Mouse (Mus musculus): ENCODE data around the gene Atp5d. TPM values are rescaled to one million over a fixed set of nuclear protein-coding genes. Genes with fewer than 3 reads are reported as not detected.

Gene Atp5d
- polyA plus RNA-seq, 1 experiment from 2014 or later: 426 TPM

GRCm38 (mm10) chr10:80177441-80178279 is 39.2 kb downstream of the Atp5d start:
- H3K9ac ChIP-seq (ENCODE audit: low read length): no peak overlapping the region
- no peak for DNase-seq (ENCODE audit: low spot score)
- H3K4me1 ChIP-seq (ENCODE audit: control insufficient read depth, insufficient read depth, low read length): peaks cover 13% of the 10 kb centered on the region; the same call in 1 of the 2 replicates
- H3K9me3 ChIP-seq (ENCODE audit: control insufficient read depth, low read length): no peaks in the 10 kb centered on the region
- whole genome bisulfite sequencing: 74% methylated on average over 7 of the region's 7 CpGs
- no peaks in the 10 kb centered on the region for H3K27me3 ChIP-seq (ENCODE audit: control insufficient read depth, insufficient read depth, low read length)
- H3K4me3 ChIP-seq (ENCODE audit: low read depth, low read length): no peak overlapping the region
- ATAC-seq (ENCODE audit: insufficient number of reproducible peaks, low FRiP score, low TSS enrichment, low read depth): no peak
- H3K4me2 ChIP-seq (ENCODE audit: low read depth, severe bottlenecking): no peak overlapping the region
- no peak overlapping the region for H3K27ac ChIP-seq (replicated peaks; ENCODE audit: low read depth, low read length)
- H3K36me3 ChIP-seq (ENCODE audit: control insufficient read depth, insufficient read depth, low read length): no peaks in the 10 kb centered on the region

- Histone ChIP-seq H3K27me3 (ENCODE audit: control insufficient read depth, insufficient read depth, low read length) (no peaks in the 10 kb centered on the region), H3K9me3 (ENCODE audit: control insufficient read depth, low read length) (no peaks in the 10 kb centered on the region), H3K27ac (replicated peaks; ENCODE audit: low read depth, low read length) (peak within 1 kb of the TSS; percentile 44), H3K4me2 (ENCODE audit: low read depth, severe bottlenecking) (peak within 1 kb of the TSS; percentile 55), H3K36me3 (ENCODE audit: control insufficient read depth, insufficient read depth, low read length) (no peaks in the 10 kb centered on the region), H3K4me1 (ENCODE audit: control insufficient read depth, insufficient read depth, low read length) (peaks cover 13% of the 10 kb centered on the region; the same call in 1 of the 2 replicates), H3K4me3 (ENCODE audit: low read depth, low read length) (peak within 1 kb of the TSS; percentile 85), H3K9ac (ENCODE audit: low read length) (peak within 1 kb of the TSS; percentile 97)
- WGBS: 2% methylated on average over 77 of the region's 106 CpGs
- DNase-seq (ENCODE audit: low spot score) (peak; percentile 75), ATAC-seq (ENCODE audit: insufficient number of reproducible peaks, low FRiP score, low TSS enrichment, low read depth) (peak; percentile 63)
Observed at GRCm38 (mm10) chr10:80179068-80180051, 40.9 kb downstream of the Atp5d start, which contains the start of gene Efna2. Gene Efna2 (plus strand): TSS chr10:80179482.

GRCm38 (mm10) chr10:80180288-80180687 is 41.9 kb downstream of the Atp5d start:
- H3K9ac ChIP-seq (ENCODE audit: low read length): peak overlapping the region; percentile 97
- H3K4me1 ChIP-seq (ENCODE audit: control insufficient read depth, insufficient read depth, low read length): peaks cover 16% of the 10 kb centered on the region
- WGBS: 40% methylated on average over 6 of the region's 6 CpGs
- no peaks in the 10 kb centered on the region for H3K9me3 ChIP-seq (ENCODE audit: control insufficient read depth, low read length)
- peak overlapping the region; percentile 55 for H3K4me2 ChIP-seq (ENCODE audit: low read depth, severe bottlenecking)
- H3K27ac ChIP-seq (replicated peaks; ENCODE audit: low read depth, low read length): peak overlapping the region; percentile 82
- peak overlapping the region; percentile 85 for H3K4me3 ChIP-seq (ENCODE audit: low read depth, low read length)
- DNase-seq (ENCODE audit: low spot score): no peak
- H3K36me3 ChIP-seq (ENCODE audit: control insufficient read depth, insufficient read depth, low read length): no peaks in the 10 kb centered on the region
- no peaks in the 10 kb centered on the region for H3K27me3 ChIP-seq (ENCODE audit: control insufficient read depth, insufficient read depth, low read length)
- ATAC-seq (ENCODE audit: insufficient number of reproducible peaks, low FRiP score, low TSS enrichment, low read depth): no peak

GRCm38 (mm10) chr10:80180823-80181222 is 42.4 kb downstream of the Atp5d start:
- H3K4me3 ChIP-seq (ENCODE audit: low read depth, low read length): peak overlapping the region; percentile 85
- H3K27me3 ChIP-seq (ENCODE audit: control insufficient read depth, insufficient read depth, low read length): no peaks in the 10 kb centered on the region
- no peak for ATAC-seq (ENCODE audit: insufficient number of reproducible peaks, low FRiP score, low TSS enrichment, low read depth)
- H3K27ac ChIP-seq (replicated peaks; ENCODE audit: low read depth, low read length): peak overlapping the region; percentile 82
- peak overlapping the region; percentile 55 for H3K4me2 ChIP-seq (ENCODE audit: low read depth, severe bottlenecking)
- H3K36me3 ChIP-seq (ENCODE audit: control insufficient read depth, insufficient read depth, low read length): no peaks in the 10 kb centered on the region
- H3K4me1 ChIP-seq (ENCODE audit: control insufficient read depth, insufficient read depth, low read length): peaks cover 14% of the 10 kb centered on the region
- peak; percentile 65 for DNase-seq (ENCODE audit: low spot score)
- no peaks in the 10 kb centered on the region for H3K9me3 ChIP-seq (ENCODE audit: control insufficient read depth, low read length)
- WGBS: 11% methylated on average over 5 of the region's 5 CpGs
- H3K9ac ChIP-seq (ENCODE audit: low read length): peak overlapping the region; percentile 97

- Histone ChIP-seq H3K4me1 (ENCODE audit: control insufficient read depth, insufficient read depth, low read length) (peaks cover 16% of the 10 kb centered on the region), H3K27me3 (ENCODE audit: control insufficient read depth, insufficient read depth, low read length) (no peaks in the 10 kb centered on the region), H3K27ac (replicated peaks; ENCODE audit: low read depth, low read length) (no peak overlapping the region), H3K4me2 (ENCODE audit: low read depth, severe bottlenecking) (no peak overlapping the region), H3K9me3 (ENCODE audit: control insufficient read depth, low read length) (no peaks in the 10 kb centered on the region), H3K36me3 (ENCODE audit: control insufficient read depth, insufficient read depth, low read length) (peaks cover 4% of the 10 kb centered on the region; the same call in 1 of the 2 replicates), H3K9ac (ENCODE audit: low read length) (no peak overlapping the region), H3K4me3 (ENCODE audit: low read depth, low read length) (no peak overlapping the region)
- ATAC-seq (ENCODE audit: insufficient number of reproducible peaks, low FRiP score, low TSS enrichment, low read depth): no peak
- no peak for DNase-seq (ENCODE audit: low spot score)
- WGBS: 97% methylated on average over 7 of the region's 7 CpGs
Observed at GRCm38 (mm10) chr10:80182547-80182946, 44.1 kb downstream of the Atp5d start.

GRCm38 (mm10) chr10:80186649-80187048 is 48.2 kb downstream of the Atp5d start:
- ATAC-seq (ENCODE audit: insufficient number of reproducible peaks, low FRiP score, low TSS enrichment, low read depth): no peak
- 37% methylated on average over 27 of the region's 27 CpGs for WGBS
- Histone ChIP-seq H3K36me3 (ENCODE audit: control insufficient read depth, insufficient read depth, low read length) (peaks cover 12% of the 10 kb centered on the region), H3K9me3 (ENCODE audit: control insufficient read depth, low read length) (no peaks in the 10 kb centered on the region), H3K27ac (replicated peaks; ENCODE audit: low read depth, low read length) (no peak overlapping the region), H3K4me1 (ENCODE audit: control insufficient read depth, insufficient read depth, low read length) (peaks cover 21% of the 10 kb centered on the region), H3K4me2 (ENCODE audit: low read depth, severe bottlenecking) (no peak overlapping the region), H3K4me3 (ENCODE audit: low read depth, low read length) (no peak overlapping the region), H3K9ac (ENCODE audit: low read length) (no peak overlapping the region), H3K27me3 (ENCODE audit: control insufficient read depth, insufficient read depth, low read length) (peaks cover 26% of the 10 kb centered on the region)
- no peak for DNase-seq (ENCODE audit: low spot score)

- Histone ChIP-seq H3K9ac (ENCODE audit: low read length) (no peak overlapping the region), H3K27ac (replicated peaks; ENCODE audit: low read depth, low read length) (no peak overlapping the region), H3K9me3 (ENCODE audit: control insufficient read depth, low read length) (no peaks in the 10 kb centered on the region), H3K4me2 (ENCODE audit: low read depth, severe bottlenecking) (no peak overlapping the region), H3K4me1 (ENCODE audit: control insufficient read depth, insufficient read depth, low read length) (peaks cover 21% of the 10 kb centered on the region), H3K27me3 (ENCODE audit: control insufficient read depth, insufficient read depth, low read length) (peaks cover 26% of the 10 kb centered on the region), H3K36me3 (ENCODE audit: control insufficient read depth, insufficient read depth, low read length) (peaks cover 12% of the 10 kb centered on the region), H3K4me3 (ENCODE audit: low read depth, low read length) (no peak overlapping the region)
- DNase-seq (ENCODE audit: low spot score) (no peak), ATAC-seq (ENCODE audit: insufficient number of reproducible peaks, low FRiP score, low TSS enrichment, low read depth) (no peak)
- WGBS: 87% methylated on average over 10 of the region's 10 CpGs
Observed at GRCm38 (mm10) chr10:80187739-80188138, 49.3 kb downstream of the Atp5d start.

- WGBS: 74% methylated on average over 15 of the region's 15 CpGs
- Histone ChIP-seq H3K36me3 (ENCODE audit: control insufficient read depth, insufficient read depth, low read length) (peaks cover 12% of the 10 kb centered on the region), H3K9ac (ENCODE audit: low read length) (no peak overlapping the region), H3K4me3 (ENCODE audit: low read depth, low read length) (no peak overlapping the region), H3K9me3 (ENCODE audit: control insufficient read depth, low read length) (no peaks in the 10 kb centered on the region), H3K27me3 (ENCODE audit: control insufficient read depth, insufficient read depth, low read length) (peaks cover 26% of the 10 kb centered on the region), H3K27ac (replicated peaks; ENCODE audit: low read depth, low read length) (no peak overlapping the region), H3K4me1 (ENCODE audit: control insufficient read depth, insufficient read depth, low read length) (peaks cover 21% of the 10 kb centered on the region), H3K4me2 (ENCODE audit: low read depth, severe bottlenecking) (no peak overlapping the region)
- no peak for DNase-seq (ENCODE audit: low spot score)
- no peak for ATAC-seq (ENCODE audit: insufficient number of reproducible peaks, low FRiP score, low TSS enrichment, low read depth)
Observed at GRCm38 (mm10) chr10:80188453-80189024, 50.1 kb downstream of the Atp5d start.

Measured in limb, embryonic 11.5 days (tissue).